Mouse (Mus musculus) ES-CJ7 (cell line): ENCODE data around the gene Abhd17a.

Experiments used
- DNase-seq: peaks from one replicate; pipeline ENCODE4 v3.0.0; 2011; ENCODE audit warnings: low read depth, low spot score

Gene Abhd17a

DNA sequence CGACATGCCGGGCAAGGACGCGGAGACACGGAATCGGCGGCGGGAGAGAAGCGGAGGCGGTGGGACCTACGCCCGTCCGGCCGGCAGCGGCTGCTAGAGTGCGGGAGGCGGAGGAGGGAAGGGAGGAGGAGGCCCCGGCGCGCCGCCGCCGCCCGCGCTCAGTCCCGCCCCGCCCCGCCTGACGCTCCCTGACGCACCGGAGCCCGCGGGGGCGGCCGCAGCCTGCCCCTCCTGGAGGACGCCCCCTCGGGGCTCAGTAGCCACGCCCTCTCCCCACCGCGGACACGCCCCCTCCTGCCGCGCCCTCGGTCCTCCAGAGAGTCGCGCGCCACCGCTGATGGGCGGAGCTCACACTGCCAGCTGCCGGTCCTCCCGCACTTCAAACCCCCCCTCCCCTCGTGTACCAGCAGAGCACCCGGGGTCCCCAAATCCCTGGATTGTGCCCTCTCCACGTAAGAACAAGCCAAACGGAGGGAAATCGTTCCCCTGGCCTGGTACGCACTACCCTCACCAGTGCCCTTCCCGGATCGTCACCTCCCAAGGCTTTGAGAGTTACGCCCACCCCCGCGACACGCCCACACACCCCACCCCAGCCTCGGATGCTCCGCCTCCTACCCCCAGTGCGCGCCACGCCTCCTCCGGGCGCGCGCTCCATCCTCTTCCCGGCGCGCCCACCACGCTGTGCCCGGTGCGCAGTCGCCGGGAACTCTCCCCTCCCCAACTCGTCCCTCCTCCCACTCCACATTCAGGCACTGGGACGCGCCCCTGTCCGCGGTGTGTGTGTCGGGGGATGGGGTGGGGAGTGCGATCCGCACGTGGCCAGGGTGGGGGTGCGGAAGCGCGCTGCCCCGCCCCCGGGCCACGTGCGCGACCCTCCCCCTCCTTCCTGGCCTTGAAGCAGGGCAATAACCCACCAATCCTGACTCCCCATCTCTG is 12.7 kb downstream of the Abhd17a start, which contains the start of gene Klf16:
Gene Klf16, minus strand, starts transcription at position 127 of the 936 bp plus-strand sequence.
- DNase-seq: peak; percentile 98

- peak; percentile 53 for DNase-seq
Measured at GRCm38 (mm10) chr10:80576351-80577194, 13.6 kb downstream of the Abhd17a start.

- no peak for DNase-seq
Measured at GRCm38 (mm10) chr10:80575925-80576324, 14.2 kb downstream of the Abhd17a start.

GRCm38 (mm10) chr10:80574896-80575295 is 15.2 kb downstream of the Abhd17a start:
- no peak for DNase-seq

DNA sequence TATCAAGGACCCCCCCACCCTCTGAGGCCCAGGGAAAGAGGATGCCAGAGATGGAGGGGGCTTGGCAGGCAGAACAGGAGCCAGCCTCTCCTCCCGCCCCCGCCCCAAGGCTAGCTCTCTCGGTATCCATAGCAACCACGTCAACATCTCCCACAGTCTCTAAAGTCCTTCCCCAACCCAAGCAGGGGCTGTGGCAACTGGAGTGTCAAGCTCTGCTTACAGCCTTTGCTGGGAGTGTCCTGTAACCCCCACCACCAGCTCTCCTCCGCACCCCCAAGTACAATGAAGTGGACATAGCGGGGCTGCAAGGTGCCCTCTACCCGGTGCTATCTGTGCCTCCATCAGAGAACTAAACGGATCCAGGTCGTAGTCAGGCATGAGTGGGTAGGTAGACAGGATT is 16.2 kb downstream of the Abhd17a start:
- DNase-seq: no peak

- no peak for DNase-seq
Measured at GRCm38 (mm10) chr10:80572477-80572876, 17.7 kb downstream of the Abhd17a start.

DNA sequence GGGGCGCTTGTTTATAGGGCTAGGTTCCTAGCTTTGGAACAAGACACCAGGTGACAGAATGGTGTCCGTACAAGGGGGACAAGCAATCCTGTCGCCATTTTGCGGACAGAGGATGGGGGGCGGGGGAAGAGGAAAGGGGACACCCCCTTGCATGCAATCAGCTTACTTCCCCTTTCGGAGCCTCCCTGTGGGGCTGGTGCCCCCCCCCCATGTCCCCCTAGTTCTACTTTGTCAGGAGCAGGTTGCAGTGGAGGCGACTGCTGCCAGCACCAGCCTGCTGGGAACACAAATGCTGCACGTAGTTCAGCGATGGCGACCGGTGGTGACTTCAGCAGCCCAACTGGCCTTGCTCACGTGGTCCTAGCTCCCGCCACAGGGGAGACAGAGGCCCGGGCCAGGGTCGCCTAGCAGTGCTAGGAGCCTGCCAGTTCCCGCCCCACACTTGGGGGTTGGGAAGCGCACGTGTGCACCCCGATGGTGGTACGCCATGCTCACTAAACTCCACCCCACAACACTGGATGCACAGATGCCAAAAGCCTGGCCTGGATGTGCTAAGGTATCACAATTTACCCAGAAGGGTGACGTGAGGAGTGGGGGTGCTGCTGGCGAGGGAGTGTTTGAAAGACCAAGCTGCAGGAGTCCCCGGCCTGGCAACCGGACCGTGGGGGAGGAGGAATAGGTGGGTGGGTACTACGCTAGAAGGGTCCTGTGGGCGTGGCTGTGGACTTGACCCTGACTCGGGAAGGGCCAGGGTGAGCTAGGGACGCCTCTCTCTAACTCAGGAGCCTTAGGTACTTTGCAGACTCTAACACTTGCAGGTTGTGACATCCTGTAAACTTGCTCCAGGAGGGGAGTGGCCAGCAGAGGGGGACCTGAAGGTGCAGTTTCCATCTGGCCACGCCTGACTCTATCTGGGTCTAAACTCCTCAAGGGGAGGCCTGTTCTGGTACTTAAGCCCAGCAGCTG is 19.0 kb downstream of the Abhd17a start:
- DNase-seq: peak; percentile 56

DNA sequence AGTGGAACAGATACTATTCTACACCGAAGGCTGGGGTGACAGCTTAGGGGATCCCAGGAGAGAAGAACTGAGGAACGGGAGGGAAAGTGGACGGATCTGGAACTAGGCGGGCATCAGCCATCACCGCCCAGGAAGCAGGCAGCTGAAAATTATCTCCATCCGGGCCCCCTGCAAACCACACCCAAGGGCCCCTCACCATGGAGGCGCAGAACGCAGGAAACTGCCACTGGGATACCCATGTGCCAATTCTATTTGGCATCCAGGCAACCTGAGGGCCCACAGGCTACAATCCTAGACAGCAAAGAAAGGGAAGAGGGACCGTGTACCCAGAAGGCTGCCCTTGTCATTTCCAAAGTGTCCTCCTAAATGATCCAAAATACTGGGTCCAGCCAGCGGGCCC is 19.7 kb downstream of the Abhd17a start:
- no peak for DNase-seq

DNA sequence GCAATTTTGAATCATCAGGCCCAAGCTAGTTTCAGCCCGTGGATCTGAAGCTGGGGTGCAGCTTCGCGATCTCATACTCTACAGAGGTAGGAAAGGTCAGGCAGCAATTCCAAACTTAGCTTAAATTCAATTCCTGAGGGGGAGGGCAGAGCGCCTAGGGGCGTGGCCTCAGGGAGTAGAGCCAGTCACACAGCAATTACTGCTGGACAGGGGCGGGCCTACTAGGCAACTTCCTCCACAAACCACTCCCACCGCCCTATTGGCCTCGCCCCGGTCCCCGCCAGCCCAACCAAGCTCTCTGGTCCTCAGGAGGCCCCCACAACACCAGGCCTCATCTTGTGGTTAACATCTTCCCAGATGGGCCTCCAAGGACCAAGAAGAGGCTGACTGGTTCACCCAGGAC is 20.5 kb downstream of the Abhd17a start:
- DNase-seq: peak; percentile 85

- DNase-seq: no peak
Measured at GRCm38 (mm10) chr10:80568876-80569275, 21.3 kb downstream of the Abhd17a start.

GRCm38 (mm10) chr10:80566375-80567092 is 23.6 kb downstream of the Abhd17a start:
- peak; percentile 93 for DNase-seq

GRCm38 (mm10) chr10:80561116-80561944 is 28.8 kb downstream of the Abhd17a start, which contains the start of gene Rexo1:
Gene Rexo1 (minus strand): TSS chr10:80561560.
- peak; percentile 94 for DNase-seq

DNA sequence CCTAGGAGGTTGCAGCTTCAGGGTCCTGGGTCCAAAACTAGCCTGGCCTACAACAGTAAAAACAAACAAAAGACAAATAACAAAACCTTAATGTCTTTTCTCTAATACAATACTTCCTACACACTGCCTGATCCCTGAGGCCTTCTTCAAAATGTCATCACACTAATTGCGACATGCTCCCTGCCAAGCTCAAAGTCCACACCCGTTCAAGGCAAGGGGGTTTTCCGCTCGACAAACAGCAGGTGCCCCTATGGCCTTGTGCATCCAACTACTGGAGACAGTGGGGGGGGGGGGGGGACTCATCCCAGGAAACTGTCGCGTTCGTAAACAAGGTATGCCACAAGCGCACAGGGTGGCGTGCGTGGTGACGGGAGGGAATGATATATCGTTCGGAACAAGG is 29.5 kb downstream of the Abhd17a start:
- DNase-seq: no peak

- no peak for DNase-seq
Measured at GRCm38 (mm10) chr10:80559431-80559830, 30.7 kb downstream of the Abhd17a start.

- DNase-seq: peak; percentile 71
Measured at GRCm38 (mm10) chr10:80557346-80557965, 32.7 kb downstream of the Abhd17a start.

DNA sequence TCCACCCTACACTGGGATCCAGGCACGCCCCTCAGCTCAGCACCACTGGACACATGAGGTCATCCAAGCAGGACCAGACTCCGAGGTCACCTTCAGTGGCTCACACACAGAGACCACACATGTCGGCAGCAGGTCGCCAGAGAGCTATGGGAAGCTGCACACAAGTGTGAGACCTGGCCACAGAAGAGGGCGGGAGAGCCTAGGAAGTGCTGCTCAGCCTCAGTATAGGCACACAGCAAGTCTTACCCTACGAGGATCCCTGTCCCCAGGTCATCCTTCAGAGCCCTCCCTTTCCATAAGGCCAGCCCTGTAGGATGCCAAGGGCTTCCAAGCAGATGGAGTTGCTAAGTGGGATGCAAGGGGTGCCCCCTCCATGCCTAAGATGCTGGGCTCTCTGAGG is 36.1 kb downstream of the Abhd17a start:
- DNase-seq: no peak

GRCm38 (mm10) chr10:80553575-80553974 is 36.6 kb downstream of the Abhd17a start:
- DNase-seq: no peak

DNA sequence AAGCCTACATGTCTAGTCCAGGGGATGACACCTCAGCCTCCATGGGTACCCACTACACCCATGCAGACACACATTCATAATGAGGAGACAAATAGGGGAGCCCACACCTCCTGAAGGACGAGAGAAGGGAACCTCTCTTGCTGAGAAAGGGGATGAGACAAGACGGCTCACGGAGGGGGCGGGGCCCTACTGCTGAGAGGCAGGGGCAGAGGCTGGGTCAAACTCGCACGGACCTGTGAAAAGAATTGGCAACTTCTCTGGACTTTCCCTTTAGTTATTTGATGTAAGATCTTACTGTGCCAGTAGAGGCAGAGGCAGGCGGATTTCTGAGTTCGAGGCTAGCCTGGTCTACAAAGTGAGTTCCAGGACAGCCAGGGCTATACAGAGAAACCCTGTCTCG is 37.8 kb downstream of the Abhd17a start:
- DNase-seq: peak; percentile 44

- no peak for DNase-seq
Measured at GRCm38 (mm10) chr10:80549279-80549678, 40.9 kb downstream of the Abhd17a start.
